Comparison of ENCODE assay signal across 8 mouse cellular contexts in genomic region chr7:24530062-24530931, GRCm38 (mm10). TPM values are rescaled to one million over a fixed set of nuclear protein-coding genes. Genes with fewer than 3 reads are reported as not detected.
DNase-seq lines count a peak whose midpoint lies in the region; ATAC-seq and TF ChIP-seq lines count a peak whose summit lies in the region.

Gene Irgq (plus strand): TSS chr7:24530689.

- H3K4me2 ChIP-seq in embryonic facial prominence, embryonic 13.5 days, result peak within 1 kb of the TSS; percentile 94
- H3K4me2 ChIP-seq in limb, embryonic 12.5 days, result peak within 1 kb of the TSS; percentile 95
- peak within 1 kb of the TSS; percentile 85 for H3K4me2 ChIP-seq in midbrain, embryonic 15.5 days

- TF ChIP-seq CTCF in kidney, adult 2 months (conservative IDR thresholded peaks at IDR 0.05; ENCODE audit: insufficient read depth, insufficient read length, low read depth, low read length), result no peak
- no peak for TF ChIP-seq CTCF in spleen, adult 2 months (IDR thresholded peaks at IDR 0.05; ENCODE audit: extremely low read depth, insufficient read depth, insufficient read length, insufficient replicate concordance)

- H3K36me3 ChIP-seq in embryonic facial prominence, embryonic 13.5 days, result peaks cover 22% of the 10 kb centered on the region
- H3K36me3 ChIP-seq in kidney, adult 2 months (ENCODE audit: control insufficient read depth, insufficient read depth, low read length), result no peaks in the 10 kb centered on the region; the same call in none of the 2 replicates
- H3K36me3 ChIP-seq in limb, embryonic 12.5 days, result peaks cover 22% of the 10 kb centered on the region
- peaks cover 12% of the 10 kb centered on the region for H3K36me3 ChIP-seq in midbrain, embryonic 15.5 days (replicated peaks)
- H3K36me3 ChIP-seq in spleen, adult 2 months (ENCODE audit: control insufficient read depth, insufficient read depth, low read length), result peaks cover 15% of the 10 kb centered on the region

- H3K4me1 ChIP-seq in embryonic facial prominence, embryonic 13.5 days, result peaks cover 47% of the 10 kb centered on the region
- peaks cover 6% of the 10 kb centered on the region for H3K4me1 ChIP-seq in kidney, adult 2 months (ENCODE audit: control insufficient read depth, insufficient read depth, low read length)
- H3K4me1 ChIP-seq in limb, embryonic 12.5 days (replicated peaks), result peaks cover 34% of the 10 kb centered on the region
- peaks cover 43% of the 10 kb centered on the region for H3K4me1 ChIP-seq in midbrain, embryonic 15.5 days
- no peaks in the 10 kb centered on the region for H3K4me1 ChIP-seq in spleen, adult 2 months (ENCODE audit: control insufficient read depth, insufficient read depth, insufficient read length)

- H3K4me3 ChIP-seq in embryonic facial prominence, embryonic 13.5 days, result peak within 1 kb of the TSS; percentile 68
- peak within 1 kb of the TSS; percentile 79 for H3K4me3 ChIP-seq in kidney, adult 2 months (ENCODE audit: insufficient read depth, low read depth, low read length)
- peak within 1 kb of the TSS; percentile 66 for H3K4me3 ChIP-seq in limb, embryonic 12.5 days (replicated peaks)
- H3K4me3 ChIP-seq in midbrain, embryonic 15.5 days, result peak within 1 kb of the TSS; percentile 67
- peak within 1 kb of the TSS; percentile 75 for H3K4me3 ChIP-seq in spleen, adult 2 months (ENCODE audit: extremely low read depth, insufficient read depth, insufficient read length)

- ATAC-seq in embryonic facial prominence, embryonic 13.5 days (ENCODE audit: insufficient number of reproducible peaks, insufficient read depth, low FRiP score, low TSS enrichment, low read depth), result peak; percentile 89
- ATAC-seq in limb, embryonic 12.5 days (ENCODE audit: insufficient number of reproducible peaks, insufficient read depth, low FRiP score, low TSS enrichment, low read depth), result peak; percentile 94
- peak; percentile 94 for ATAC-seq in midbrain, embryonic 15.5 days (replicated peaks)

- peak within 1 kb of the TSS; percentile 92 for H3K9ac ChIP-seq in embryonic facial prominence, embryonic 13.5 days
- peak within 1 kb of the TSS; percentile 81 for H3K9ac ChIP-seq in limb, embryonic 12.5 days (replicated peaks)
- peak within 1 kb of the TSS; percentile 90 for H3K9ac ChIP-seq in midbrain, embryonic 15.5 days

- H3K9me3 ChIP-seq in embryonic facial prominence, embryonic 13.5 days, result no peaks in the 10 kb centered on the region
- H3K9me3 ChIP-seq in limb, embryonic 12.5 days, result no peaks in the 10 kb centered on the region
- H3K9me3 ChIP-seq in midbrain, embryonic 15.5 days, result no peaks in the 10 kb centered on the region

- H3K27ac ChIP-seq in embryonic facial prominence, embryonic 13.5 days, result peak within 1 kb of the TSS; percentile 87
- H3K27ac ChIP-seq in kidney, adult 2 months (ENCODE audit: insufficient read depth, low read depth, low read length), result peak within 1 kb of the TSS; percentile 95
- peak within 1 kb of the TSS; percentile 81 for H3K27ac ChIP-seq in limb, embryonic 12.5 days
- peak within 1 kb of the TSS; percentile 94 for H3K27ac ChIP-seq in midbrain, embryonic 15.5 days
- H3K27ac ChIP-seq in spleen, adult 2 months (ENCODE audit: insufficient read depth, low read length), result peak within 1 kb of the TSS; percentile 91

- peak; percentile 49 for TF ChIP-seq POLR2A in kidney, adult 2 months (IDR thresholded peaks at IDR 0.05; ENCODE audit: low read depth, low read length)
- no peak for TF ChIP-seq POLR2A in spleen, adult 2 months (IDR thresholded peaks at IDR 0.05; ENCODE audit: low read depth, low read length)

- H3K27me3 ChIP-seq in embryonic facial prominence, embryonic 13.5 days, result peaks cover 11% of the 10 kb centered on the region
- no peaks in the 10 kb centered on the region for H3K27me3 ChIP-seq in kidney, adult 2 months (replicated peaks; ENCODE audit: control insufficient read depth, insufficient read depth, low read length)
- peaks cover 26% of the 10 kb centered on the region for H3K27me3 ChIP-seq in limb, embryonic 12.5 days
- H3K27me3 ChIP-seq in midbrain, embryonic 15.5 days (replicated peaks), result no peaks in the 10 kb centered on the region
- H3K27me3 ChIP-seq in spleen, adult 2 months (ENCODE audit: control insufficient read depth, insufficient read depth, low read length), result no peaks in the 10 kb centered on the region

- under 1% methylated on average over 44 of the region's 44 CpGs for WGBS in embryonic facial prominence, embryonic 13.5 days
- under 1% methylated on average over 44 of the region's 44 CpGs for WGBS in kidney, adult 2 months
- WGBS in limb, embryonic 12.5 days, result under 1% methylated on average over 44 of the region's 44 CpGs
- WGBS in midbrain, embryonic 15.5 days, result under 1% methylated on average over 44 of the region's 44 CpGs
- under 1% methylated on average over 44 of the region's 44 CpGs for WGBS in spleen, adult 2 months

- DNase-seq in 3134 (ENCODE audit: extremely low read depth, insufficient read length, low spot score), result peak; percentile 93
- peak; percentile 99 for DNase-seq in adrenal gland, postnatal 36 days
- peak; percentile 99 for DNase-seq in heart, adult 18-20 months
- DNase-seq in kidney, adult 2 months, result peak; percentile 99
- peak; percentile 99 to 100 for DNase-seq in spleen, adult 2 months (ENCODE audit: low read depth in 1 of 2, low spot score in 2 of 2)

RNA-seq across cellular contexts. Expression of gene Irgq, which starts in this region (rescaled TPM):
- total RNA-seq in adrenal gland, postnatal 36 days (2021), result 10 to 100 TPM; 20.4 to 24.1 TPM
- polyA plus RNA-seq in embryonic facial prominence, embryonic 13.5 days (2015; fragmentation: Nextera tagmentation; extraction: Ambion mirVana), result 9.6 and 10.2 TPM in 2 replicates
- 10 to 100 TPM; 15.3 to 18.3 TPM for total RNA-seq in heart, adult 18-20 months (2021)
- 15.4 and 17.4 TPM in 2 replicates for polyA plus RNA-seq in kidney, adult 2 months (2012; rRNA removed)
- polyA plus RNA-seq in limb, embryonic 12.5 days (2016; fragmentation: Nextera tagmentation; extraction: Ambion mirVana), result 10.8 and 11.6 TPM in 2 replicates
- 31.8 and 33.2 TPM in 2 replicates for polyA plus RNA-seq in midbrain, embryonic 15.5 days (2015; fragmentation: Nextera tagmentation; extraction: Ambion mirVana)
- polyA plus RNA-seq in spleen, adult 2 months (2012; rRNA removed), result 11.2 and 13.1 TPM in 2 replicates

Comparison
In these comparisons a context has a peak if more than half of its experiments do, and no peak if none do; other contexts are left out.
1. Peak in every context shown above with its lines: DNase-seq, ATAC-seq, H3K4me3 ChIP-seq and H3K27ac ChIP-seq.